Mouse (Mus musculus): ENCODE measurements around the gene 9430097D07Rik. TPM values are rescaled to one million over a fixed set of nuclear protein-coding genes. Genes with fewer than 3 reads are reported as not detected.

Gene 9430097D07Rik
- polyA plus RNA-seq, 1 experiment = 0.04 TPM

GRCm38 (mm10) chr2:32524536-32525031 lies 50.9 kb downstream of the 9430097D07Rik start:
- Histone ChIP-seq H3K36me3 (ENCODE audit: control insufficient read depth, insufficient read depth) (no peaks in the 10 kb centered on the region), H3K79me2 (ENCODE audit: control insufficient read depth, insufficient read depth) (no peaks in the 10 kb centered on the region), H3ac (ENCODE audit: control insufficient read depth, insufficient read length) (no peak overlapping the region), H3K4me2 (ENCODE audit: low read depth) (no peak overlapping the region), H3K4me3 (no peak overlapping the region), H3K27me3 (ENCODE audit: control insufficient read depth, insufficient read depth, insufficient read length) (no peaks in the 10 kb centered on the region)
- TF ChIP-seq USF1 (IDR thresholded peaks at IDR 0.05; ENCODE audit: low read depth) = no peak
- TF ChIP-seq MYOG (IDR thresholded peaks at IDR 0.05; ENCODE audit: control insufficient read depth in 1 of 3, insufficient read depth in 1 of 3, insufficient read length in 2 of 3, low read depth in 2 of 3) = no peak
- no peak for TF ChIP-seq TCF12 (IDR thresholded peaks at IDR 0.05; ENCODE audit: insufficient read depth, poor library complexity, severe bottlenecking)
- no peak for TF ChIP-seq REST (IDR thresholded peaks at IDR 0.05; ENCODE audit: insufficient read depth, insufficient read length)
- TF ChIP-seq TCF3 (IDR thresholded peaks at IDR 0.05; ENCODE audit: insufficient read length, low read depth) = no peak
- TF ChIP-seq E2F4 (IDR thresholded peaks at IDR 0.05; ENCODE audit: insufficient read depth) = no peak
- TF ChIP-seq SRF (IDR thresholded peaks at IDR 0.05; ENCODE audit: control insufficient read depth, insufficient read length, low read depth) = no peak
- no peak for TF ChIP-seq CEBPB (IDR thresholded peaks at IDR 0.05; ENCODE audit: insufficient read depth, poor library complexity, severe bottlenecking)
- no peak for TF ChIP-seq MAX (IDR thresholded peaks at IDR 0.05; ENCODE audit: low read depth)
- TF ChIP-seq MYOD1 (IDR thresholded peaks at IDR 0.05; ENCODE audit: control insufficient read depth in 1 of 3, insufficient read length in 2 of 3, low read depth in 2 of 3) = no peak
- TF ChIP-seq POLR2A (IDR thresholded peaks at IDR 0.05; ENCODE audit: insufficient read length, low read depth) = no peak
- TF ChIP-seq POLR2AphosphoS2 (IDR thresholded peaks at IDR 0.05; ENCODE audit: insufficient read length, low read depth) = no peak

Other genes starting within 250 kb of the 9430097D07Rik start
- gene Ciz1, start 223.4 kb downstream of the 9430097D07Rik start, polyA plus RNA-seq (2012; fragmentation: generic; extraction: Trizol) = 54.2 TPM
- gene Dnm1, start 222.3 kb downstream of the 9430097D07Rik start, polyA plus RNA-seq (2012; fragmentation: generic; extraction: Trizol) = 44.0 TPM
- gene 1110008P14Rik, start 193.7 kb downstream of the 9430097D07Rik start, polyA plus RNA-seq (2012; fragmentation: generic; extraction: Trizol) = 153 TPM
- gene Lcn2, start 187.4 kb downstream of the 9430097D07Rik start, polyA plus RNA-seq (2012; fragmentation: generic; extraction: Trizol) = 0.02 TPM
- 50.6 TPM for gene Ptges2, start 179.8 kb downstream of the 9430097D07Rik start, polyA plus RNA-seq (2012; fragmentation: generic; extraction: Trizol)
- gene Naif1, start 125.2 kb downstream of the 9430097D07Rik start, polyA plus RNA-seq (2012; fragmentation: generic; extraction: Trizol) = 3.0 TPM
- gene Slc25a25, start 124.2 kb downstream of the 9430097D07Rik start, polyA plus RNA-seq (2012; fragmentation: generic; extraction: Trizol) = 9.5 TPM
- 1.7 TPM for gene Fam102a, start 40.4 kb downstream of the 9430097D07Rik start, polyA plus RNA-seq (2012; fragmentation: generic; extraction: Trizol)
- gene Dpm2, start 4.8 kb downstream of the 9430097D07Rik start, polyA plus RNA-seq (2012; fragmentation: generic; extraction: Trizol) = 47.5 TPM
- gene Pip5kl1, start 887 bp downstream of the 9430097D07Rik start, polyA plus RNA-seq (2012; fragmentation: generic; extraction: Trizol) = 0.10 TPM
- 75.4 TPM for gene St6galnac4, start 11.4 kb upstream of the 9430097D07Rik start, polyA plus RNA-seq (2012; fragmentation: generic; extraction: Trizol)
- 48.7 TPM for gene St6galnac6, start 24.0 kb upstream of the 9430097D07Rik start, polyA plus RNA-seq (2012; fragmentation: generic; extraction: Trizol)
- 265 TPM for gene Ak1, start 46.1 kb upstream of the 9430097D07Rik start, polyA plus RNA-seq (2012; fragmentation: generic; extraction: Trizol)
- 1.6 TPM for gene Eng, start 70.9 kb upstream of the 9430097D07Rik start, polyA plus RNA-seq (2012; fragmentation: generic; extraction: Trizol)
- gene Fpgs, start 128.5 kb upstream of the 9430097D07Rik start, polyA plus RNA-seq (2012; fragmentation: generic; extraction: Trizol) = 20.7 TPM
- 76.6 TPM for gene Cdk9, start 137.4 kb upstream of the 9430097D07Rik start, polyA plus RNA-seq (2012; fragmentation: generic; extraction: Trizol)
- gene Sh2d3c, start 145.4 kb upstream of the 9430097D07Rik start, polyA plus RNA-seq (2012; fragmentation: generic; extraction: Trizol) = 0.52 TPM
- not detected for gene 6330409D20Rik, start 165.3 kb upstream of the 9430097D07Rik start, polyA plus RNA-seq (2012; fragmentation: generic; extraction: Trizol)
- 37.3 TPM for gene Tor2a, start 181.6 kb upstream of the 9430097D07Rik start, polyA plus RNA-seq (2012; fragmentation: generic; extraction: Trizol)
- gene Ttc16, start 199.9 kb upstream of the 9430097D07Rik start, polyA plus RNA-seq (2012; fragmentation: generic; extraction: Trizol) = 0.16 TPM
- gene Ptrh1, start 200.1 kb upstream of the 9430097D07Rik start, polyA plus RNA-seq (2012; fragmentation: generic; extraction: Trizol) = 74.1 TPM
- 0.30 TPM for gene Cfap157, start 208.7 kb upstream of the 9430097D07Rik start, polyA plus RNA-seq (2012; fragmentation: generic; extraction: Trizol)

All from myocyte (in vitro differentiated cells).